In genomic region chr7:130982371-130982770, GRCm38 (mm10) we compare ENCODE assay signal across 9 mouse cellular contexts. TPM values are rescaled to one million over a fixed set of nuclear protein-coding genes. Genes with fewer than 3 reads are reported as not detected.
DNase-seq lines count a peak whose midpoint lies in the region; ATAC-seq lines count a peak whose summit lies in the region.
"Had no signal": no experiment of that assay in that cellular context is flagged by ENCODE, and none has a peak within 500 bp of the region (broad histone marks: within the 10 kb centered on the region; RNA-seq: fewer than 3 reads in every experiment).

No protein-coding gene starts in this region.

- no peak for DNase-seq in midbrain, embryonic 11.5 days (ENCODE audit: low spot score, missing footprints)
- peak; percentile 60 for DNase-seq in thymus, postnatal 4 days
- DNase-seq in gastrocnemius, postnatal 4 days (ENCODE audit: low spot score in 2 of 2), result no peak
- no peak for DNase-seq in left cerebral cortex, postnatal 4 days
- DNase-seq in layer of hippocampus, adult 9-11 months, result no peak

- intact Hi-C loops in left cerebral cortex, postnatal 4 days (cut with DNase I), result no loop called here

- H3K4me1 ChIP-seq in midbrain, embryonic 11.5 days (ENCODE audit: control insufficient read depth, insufficient read depth, low read length), result peaks cover 9% of the 10 kb centered on the region
- H3K4me1 ChIP-seq in midbrain, embryonic 13.5 days (replicated peaks), result peaks cover 9% of the 10 kb centered on the region
- peaks cover 23% of the 10 kb centered on the region for H3K4me1 ChIP-seq in embryonic facial prominence, embryonic 13.5 days
- peaks cover 23% of the 10 kb centered on the region for H3K4me1 ChIP-seq in limb, embryonic 12.5 days (replicated peaks)

- H3K9ac ChIP-seq in midbrain, embryonic 11.5 days (ENCODE audit: low read length), result no peak overlapping the region
- no peak overlapping the region for H3K9ac ChIP-seq in midbrain, embryonic 13.5 days (replicated peaks)
- H3K9ac ChIP-seq in embryonic facial prominence, embryonic 13.5 days, result no peak overlapping the region
- no peak overlapping the region for H3K9ac ChIP-seq in limb, embryonic 12.5 days (replicated peaks)
- H3K9ac ChIP-seq: midbrain, embryonic 15.5 days had no signal

- no peak overlapping the region for H3K27ac ChIP-seq in midbrain, embryonic 11.5 days (ENCODE audit: low read depth, low read length)
- no peak overlapping the region for H3K27ac ChIP-seq in midbrain, embryonic 13.5 days
- H3K27ac ChIP-seq in embryonic facial prominence, embryonic 13.5 days, result peak overlapping the region; percentile 51
- peak overlapping the region; percentile 70 for H3K27ac ChIP-seq in limb, embryonic 12.5 days
- H3K27ac ChIP-seq: midbrain, embryonic 15.5 days had no signal

- H3K9me3 ChIP-seq in midbrain, embryonic 11.5 days (ENCODE audit: control insufficient read depth, low read length), result no peaks in the 10 kb centered on the region
- H3K9me3 ChIP-seq in midbrain, embryonic 13.5 days, result no peaks in the 10 kb centered on the region
- H3K9me3 ChIP-seq in embryonic facial prominence, embryonic 13.5 days, result no peaks in the 10 kb centered on the region
- no peaks in the 10 kb centered on the region for H3K9me3 ChIP-seq in limb, embryonic 12.5 days
- H3K9me3 ChIP-seq: midbrain, embryonic 15.5 days had no signal

- 0 out of 2 replicates have a peak, but pooled peaks have one; percentile 19 for ATAC-seq in midbrain, embryonic 11.5 days (ENCODE audit: low FRiP score)
- ATAC-seq in midbrain, embryonic 13.5 days, result no peak
- ATAC-seq in embryonic facial prominence, embryonic 13.5 days (ENCODE audit: insufficient number of reproducible peaks, insufficient read depth, low FRiP score, low TSS enrichment, low read depth), result peak; percentile 63
- peak; percentile 68 for ATAC-seq in limb, embryonic 12.5 days (ENCODE audit: insufficient number of reproducible peaks, insufficient read depth, low FRiP score, low TSS enrichment, low read depth)
- ATAC-seq: midbrain, embryonic 15.5 days had no signal

- H3K4me3 ChIP-seq in midbrain, embryonic 11.5 days (ENCODE audit: low read depth, low read length), result no peak overlapping the region
- H3K4me3 ChIP-seq in midbrain, embryonic 13.5 days (replicated peaks), result no peak overlapping the region
- H3K4me3 ChIP-seq in embryonic facial prominence, embryonic 13.5 days, result no peak overlapping the region
- no peak overlapping the region for H3K4me3 ChIP-seq in limb, embryonic 12.5 days (replicated peaks)
- H3K4me3 ChIP-seq: midbrain, embryonic 15.5 days had no signal

- H3K4me2 ChIP-seq in midbrain, embryonic 11.5 days, result no peak overlapping the region
- no peak overlapping the region for H3K4me2 ChIP-seq in midbrain, embryonic 13.5 days (replicated peaks)
- H3K4me2 ChIP-seq in embryonic facial prominence, embryonic 13.5 days, result no peak overlapping the region
- H3K4me2 ChIP-seq in limb, embryonic 12.5 days, result no peak overlapping the region
- H3K4me2 ChIP-seq: midbrain, embryonic 15.5 days had no signal

- no peaks in the 10 kb centered on the region for H3K27me3 ChIP-seq in midbrain, embryonic 11.5 days (ENCODE audit: control insufficient read depth, insufficient read depth, low read length)
- no peaks in the 10 kb centered on the region for H3K27me3 ChIP-seq in midbrain, embryonic 13.5 days
- H3K27me3 ChIP-seq in embryonic facial prominence, embryonic 13.5 days, result no peaks in the 10 kb centered on the region
- no peaks in the 10 kb centered on the region for H3K27me3 ChIP-seq in limb, embryonic 12.5 days
- H3K27me3 ChIP-seq: midbrain, embryonic 15.5 days had no signal

- 48% methylated on average over 4 of the region's 4 CpGs for WGBS in midbrain, embryonic 11.5 days
- 49% methylated on average over 4 of the region's 4 CpGs for WGBS in midbrain, embryonic 13.5 days
- WGBS in embryonic facial prominence, embryonic 13.5 days, result 30% methylated on average over 4 of the region's 4 CpGs
- 33% methylated on average over 4 of the region's 4 CpGs for WGBS in limb, embryonic 12.5 days

- no peaks in the 10 kb centered on the region for H3K36me3 ChIP-seq in midbrain, embryonic 11.5 days (ENCODE audit: control insufficient read depth, insufficient read depth, low read length)
- H3K36me3 ChIP-seq in midbrain, embryonic 13.5 days, result no peaks in the 10 kb centered on the region
- H3K36me3 ChIP-seq in embryonic facial prominence, embryonic 13.5 days, result no peaks in the 10 kb centered on the region
- no peaks in the 10 kb centered on the region for H3K36me3 ChIP-seq in limb, embryonic 12.5 days
- H3K36me3 ChIP-seq: midbrain, embryonic 15.5 days had no signal

RNA-seq across cellular contexts. Expression of gene Htra1, which starts 46.5 kb away (rescaled TPM):
- polyA plus RNA-seq in midbrain, embryonic 11.5 days (2014; fragmentation: Nextera tagmentation; extraction: Ambion mirVana), result 2.7 and 3.5 TPM in 2 replicates
- 4.3 and 6.2 TPM in 2 replicates for polyA plus RNA-seq in midbrain, embryonic 13.5 days (2015; fragmentation: Nextera tagmentation; extraction: Ambion mirVana)
- polyA plus RNA-seq in embryonic facial prominence, embryonic 13.5 days (2015; fragmentation: Nextera tagmentation; extraction: Ambion mirVana), result 29.9 and 33.7 TPM in 2 replicates
- 20.4 and 20.9 TPM in 2 replicates for polyA plus RNA-seq in limb, embryonic 12.5 days (2016; fragmentation: Nextera tagmentation; extraction: Ambion mirVana)
- total RNA-seq in gastrocnemius, postnatal 4 days (2021), result 10 to 100 TPM; 78.8 to 98.4 TPM
- total RNA-seq in left cerebral cortex, postnatal 4 days (2021), result 10 to 100 TPM; 45.2 to 48.8 TPM

RNA-seq across cellular contexts. Expression of gene Dmbt1, which starts 49.5 kb away (rescaled TPM):
- not detected in 2 replicates for polyA plus RNA-seq in midbrain, embryonic 11.5 days (2014; fragmentation: Nextera tagmentation; extraction: Ambion mirVana)
- polyA plus RNA-seq in midbrain, embryonic 13.5 days (2015; fragmentation: Nextera tagmentation; extraction: Ambion mirVana), result 0.04 TPM in 1 of 2 replicates, not detected in the other
- 0.12 TPM in 1 of 2 replicates, not detected in the other for polyA plus RNA-seq in embryonic facial prominence, embryonic 13.5 days (2015; fragmentation: Nextera tagmentation; extraction: Ambion mirVana)
- 0.20 TPM in 1 of 2 replicates, not detected in the other for polyA plus RNA-seq in limb, embryonic 12.5 days (2016; fragmentation: Nextera tagmentation; extraction: Ambion mirVana)
- total RNA-seq in gastrocnemius, postnatal 4 days (2021), result not detected
- under 1 TPM in 1 of 2 experiments, not detected in 1; 0.06 TPM for total RNA-seq in left cerebral cortex, postnatal 4 days (2021)

Comparison
In these comparisons a context has a peak if more than half of its experiments do, and no peak if none do; other contexts are left out.
1. H3K27ac ChIP-seq: peak in embryonic facial prominence, embryonic 13.5 days (single experiment) and limb, embryonic 12.5 days (single experiment); none in midbrain, embryonic 11.5 days (single experiment) and midbrain, embryonic 13.5 days (single experiment).